Mouse (Mus musculus) liver, postnatal 0 days (tissue): ENCODE results near the gene Tbc1d8.

Source experiments
- CTCF ChIP-seq: sonication (generic); IDR thresholded peaks from 2 replicates; pipeline ENCODE4 v1.5.1; 2016; ENCODE audit warnings: antibody characterized with exemption, low read depth
- EP300 ChIP-seq: IDR thresholded peaks from 2 replicates; pipeline ENCODE4 v1.6.1; 2016; ENCODE audit warnings: antibody characterized with exemption, low read depth, mild to moderate bottlenecking

DNA sequence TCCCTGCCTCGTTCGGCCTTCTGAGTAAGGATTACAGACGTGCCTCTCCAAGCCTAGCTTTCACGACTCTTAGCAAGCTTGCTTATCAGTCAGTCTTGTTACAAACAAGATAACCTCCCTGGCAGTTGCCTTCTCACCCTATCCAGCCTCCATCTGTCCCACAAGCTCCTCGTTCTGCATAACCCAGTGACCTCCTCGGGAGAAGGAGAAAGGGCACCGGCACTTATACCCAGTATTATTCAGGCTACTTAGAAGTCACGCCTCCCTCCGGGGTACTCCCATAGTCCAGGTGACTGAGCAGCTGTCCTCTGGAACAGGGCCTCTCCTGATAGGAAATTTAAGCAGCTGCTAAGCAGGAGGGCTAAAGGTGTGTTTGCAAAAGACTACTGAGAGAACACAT, 48.5 kb downstream of the Tbc1d8 start:
- no peak for TF ChIP-seq CTCF
- TF ChIP-seq EP300 = peak; percentile 86
